Mouse (Mus musculus) embryonic facial prominence, embryonic 14.5 days (tissue): Measurements from ENCODE around the gene Ivl. TPM values are rescaled to one million over a fixed set of nuclear protein-coding genes. Genes with fewer than 3 reads are reported as not detected.

Experiments
- ATAC-seq: fragments of 200-750 bp; cut with Nextera tagmentation; 2 replicates; pipeline ENCODE4 v1.8.0; 2017; ENCODE audit warnings: low read depth, moderate number of reproducible peaks, moderate TSS enrichment
- DNase-seq: peaks from one replicate; pipeline ENCODE4 v3.0.0-alpha.2; 2015; ENCODE audit warnings: low spot score
- H3K27ac ChIP-seq: fragments of 300-500 bp; sonication (generic); replicated peaks from 2 replicates; pipeline ENCODE4 v1.5.1; 2014; ENCODE audit warnings: low read depth, mild to moderate bottlenecking, low read length, moderate library complexity
- H3K27me3 ChIP-seq: fragments of 300-500 bp; sonication (generic); replicated peaks from 2 replicates; pipeline ENCODE4 v1.6.1; 2014; ENCODE audit warnings: low read length; ENCODE audit not compliant: control insufficient read depth, insufficient read depth
- H3K36me3 ChIP-seq: fragments of 300-500 bp; sonication (generic); 2 replicates; pipeline ENCODE4 v1.6.1; 2014; ENCODE audit warnings: low read length, mixed read lengths; ENCODE audit not compliant: control insufficient read depth, insufficient read depth
- H3K4me1 ChIP-seq: fragments of 300-500 bp; sonication (generic); 2 replicates; pipeline ENCODE4 v1.6.1; 2014; ENCODE audit warnings: antibody characterized with exemption, low read length; ENCODE audit not compliant: control insufficient read depth, insufficient read depth
- H3K4me2 ChIP-seq: fragments of 300-500 bp; sonication (generic); 2 replicates; pipeline ENCODE4 v1.6.1; 2014; ENCODE audit warnings: low read depth, mild to moderate bottlenecking, low read length, moderate library complexity, mixed read lengths
- H3K4me3 ChIP-seq: fragments of 300-500 bp; sonication (generic); 2 replicates; pipeline ENCODE4 v1.5.1; 2014; ENCODE audit warnings: low read depth, mild to moderate bottlenecking, low read length
- H3K9ac ChIP-seq: fragments of 300-500 bp; sonication (generic); 2 replicates; pipeline ENCODE4 v1.6.1; 2014; ENCODE audit warnings: low read depth, mild to moderate bottlenecking, low read length, moderate library complexity, mixed read lengths
- H3K9me3 ChIP-seq: fragments of 300-500 bp; sonication (generic); 2 replicates; pipeline ENCODE4 v1.6.1; 2016; ENCODE audit warnings: low read length; ENCODE audit not compliant: control insufficient read depth
- WGBS: fragments of 180-500 bp; shearing (Covaris S2); extraction: QIAGEN DNeasy Blood & Tissue Kit; methylation state at CpG from one replicate; pipeline ENCODE4 v1.1.7; 2014; 5-methylcytosine and 5-hydroxymethylcytosine counted together
- polyA plus RNA-seq: library from polyadenylated mRNA; unstranded; fragments of >200 nt; fragmentation: Nextera tagmentation; extraction: Ambion mirVana; gene quantifications from 2 replicates; pipeline ENCODE4 v1.2.1, GENCODE M21; 2014

Gene Ivl
- polyA plus RNA-seq, 1 experiment from 2014 or later, result 1.4 TPM

- Histone ChIP-seq H3K9me3 (no peaks in the 10 kb centered on the region), H3K4me2 (no peak within 1 kb of the TSS), H3K27ac (no peak within 1 kb of the TSS), H3K36me3 (no peaks in the 10 kb centered on the region), H3K27me3 (no peaks in the 10 kb centered on the region), H3K4me1 (no peaks in the 10 kb centered on the region), H3K9ac (no peak within 1 kb of the TSS), H3K4me3 (no peak within 1 kb of the TSS)
- ATAC-seq, result no peak
- no peak for DNase-seq
- WGBS, result 89% methylated on average over 3 of the region's 3 CpGs
These were observed 39.1 kb downstream of the Ivl start, which contains the start of gene 2310046K23Rik for GRCm38 (mm10) chr3:92534411-92534810. 2310046K23Rik (minus strand) TSS chr3:92534511.

Other genes starting within 250 kb of the Ivl start
- not detected in 2 replicates for gene Sprr2d, start 234.6 kb downstream of the Ivl start, polyA plus RNA-seq
- gene Sprr2e, start 221.6 kb downstream of the Ivl start, polyA plus RNA-seq, result not detected in 2 replicates
- not detected in 2 replicates for gene Sprr2f, start 208.5 kb downstream of the Ivl start, polyA plus RNA-seq
- gene Sprr2h, start 188.1 kb downstream of the Ivl start, polyA plus RNA-seq, result 0.38 TPM in 1 of 2 replicates, not detected in the other
- not detected in 2 replicates for gene Sprr2i, start 165.7 kb downstream of the Ivl start, polyA plus RNA-seq
- gene Sprr2j-ps, start 155.7 kb downstream of the Ivl start, polyA plus RNA-seq, result not detected in 2 replicates
- 6.1 and 6.2 TPM in 2 replicates for gene Gm9774, start 144.3 kb downstream of the Ivl start, polyA plus RNA-seq
- 0.29 TPM in 1 of 2 replicates, not detected in the other for gene Sprr2k, start 141.2 kb downstream of the Ivl start, polyA plus RNA-seq
- 3.4 and 12.9 TPM in 2 replicates for gene Sprr1b, start 134.9 kb downstream of the Ivl start, polyA plus RNA-seq
- gene Sprr3, start 115.0 kb downstream of the Ivl start, polyA plus RNA-seq, result 0.45 and 4.9 TPM in 2 replicates
- gene Sprr1a, start 87.8 kb downstream of the Ivl start, polyA plus RNA-seq, result 28.3 and 67.4 TPM in 2 replicates
- not detected in 2 replicates for gene Sprr4, start 73.2 kb downstream of the Ivl start, polyA plus RNA-seq
- 0.89 TPM in 1 of 2 replicates, not detected in the other for gene 2310046K23Rik, start 39.2 kb downstream of the Ivl start, polyA plus RNA-seq
- not detected in 2 replicates for gene Smcp, start 15.3 kb upstream of the Ivl start, polyA plus RNA-seq
- not detected in 2 replicates for gene 2210017I01Rik, start 33.8 kb upstream of the Ivl start, polyA plus RNA-seq
- gene Lce6a, start 47.9 kb upstream of the Ivl start, polyA plus RNA-seq, result not detected in 2 replicates
- gene Lce1a1, start 74.6 kb upstream of the Ivl start, polyA plus RNA-seq, result not detected in 2 replicates
- not detected in 2 replicates for gene Lce1b, start 83.2 kb upstream of the Ivl start, polyA plus RNA-seq
- gene Lce1a2, start 96.6 kb upstream of the Ivl start, polyA plus RNA-seq, result 0.42 TPM in 1 of 2 replicates, not detected in the other
- gene Lce1c, start 105.5 kb upstream of the Ivl start, polyA plus RNA-seq, result 0.42 TPM in 1 of 2 replicates, not detected in the other
- gene Lce1d, start 113.5 kb upstream of the Ivl start, polyA plus RNA-seq, result 0.26 and 0.33 TPM in 2 replicates
- not detected in 2 replicates for gene Lce1e, start 135.3 kb upstream of the Ivl start, polyA plus RNA-seq
- gene Lce1f, start 146.6 kb upstream of the Ivl start, polyA plus RNA-seq, result 0.33 TPM in 1 of 2 replicates, not detected in the other
- not detected in 2 replicates for gene Gm38119, start 165.4 kb upstream of the Ivl start, polyA plus RNA-seq
- gene Lce1g, start 178.6 kb upstream of the Ivl start, polyA plus RNA-seq, result 0.25 TPM in 1 of 2 replicates, not detected in the other
- gene Lce1h, start 191.3 kb upstream of the Ivl start, polyA plus RNA-seq, result 0.25 TPM in 1 of 2 replicates, not detected in the other
- gene Lce1i, start 205.2 kb upstream of the Ivl start, polyA plus RNA-seq, result 0.25 TPM in 1 of 2 replicates, not detected in the other
- not detected in 2 replicates for gene Lce1j, start 216.8 kb upstream of the Ivl start, polyA plus RNA-seq
- not detected in 2 replicates for gene Lce1k, start 234.2 kb upstream of the Ivl start, polyA plus RNA-seq